Mouse (Mus musculus): ENCODE results near the gene Whrn.

GRCm38 (mm10) chr4:63507478-63507877 is 11.7 kb upstream of the Whrn start:
- TF ChIP-seq POLR2A (IDR thresholded peaks at IDR 0.05; ENCODE audit: insufficient read depth, low read depth, low read length) (no peak), CTCF (IDR thresholded peaks at IDR 0.05; ENCODE audit: insufficient read depth, low read depth, low read length) (no peak)
